12 mouse cellular contexts compared by ENCODE assay signal in genomic region chr7:118793899-118794298, GRCm38 (mm10).
"Had no signal": no experiment of that assay in that cellular context is flagged by ENCODE, and none has a peak within 500 bp of the region (broad histone marks: within the 10 kb centered on the region; RNA-seq: fewer than 3 reads in every experiment).

No protein-coding gene starts in this region.

- H3K4me2 ChIP-seq: limb, embryonic 12.5 days; liver, embryonic 13.5 days; neural tube, embryonic 12.5 days had no signal

- H3K4me3 ChIP-seq: layer of hippocampus, adult 2 months; limb, embryonic 12.5 days; liver, embryonic 13.5 days; neural tube, embryonic 12.5 days had no signal

- H3K27me3 ChIP-seq: limb, embryonic 12.5 days; liver, embryonic 13.5 days; neural tube, embryonic 12.5 days had no signal

- H3K27ac ChIP-seq: hindbrain, postnatal 0 days; layer of hippocampus, adult 2 months; limb, embryonic 12.5 days; liver, embryonic 13.5 days; neural tube, embryonic 12.5 days had no signal

- DNase-seq: liver; liver, embryonic 13.5 days; lung, adult 18-20 months; midbrain, embryonic 14.5 days; retina, postnatal 1 day; right cerebral cortex, postnatal 4 days; spleen, adult 18-20 months; thymus, postnatal 4 days had no signal

- H3K9ac ChIP-seq: limb, embryonic 12.5 days; liver, embryonic 13.5 days; neural tube, embryonic 12.5 days had no signal

- ATAC-seq: hindbrain, postnatal 0 days had no signal

- H3K9me3 ChIP-seq: limb, embryonic 12.5 days; liver, embryonic 13.5 days; neural tube, embryonic 12.5 days had no signal

- H3K4me1 ChIP-seq: limb, embryonic 12.5 days; neural tube, embryonic 12.5 days had no signal
